Mouse (Mus musculus) retina, postnatal 7 days (tissue): Measurements from ENCODE around the gene Accsl.
A peak's percentile ranks its signal among the peaks of the same experiment; 100 is the strongest.

ENCODE experiments used
- DNase-seq: peaks from one replicate; pipeline ENCODE4 v3.0.0-alpha.2; 2012; ENCODE audit warnings: low read depth, low spot score

Gene Accsl

GRCm38 (mm10) chr2:93874606-93875005 lies 5.6 kb upstream of the Accsl start:
- no peak for DNase-seq

GRCm38 (mm10) chr2:93874227-93874514 lies 5.2 kb upstream of the Accsl start:
- no peak for DNase-seq

- no peak for DNase-seq
Observed at GRCm38 (mm10) chr2:93873449-93874226, 4.7 kb upstream of the Accsl start.

GRCm38 (mm10) chr2:93872257-93872656 lies 3.3 kb upstream of the Accsl start:
- no peak for DNase-seq

GRCm38 (mm10) chr2:93871411-93871925 lies 2.5 kb upstream of the Accsl start:
- no peak for DNase-seq

- DNase-seq: peak; percentile 54
Observed at GRCm38 (mm10) chr2:93870842-93871241, 1.9 kb upstream of the Accsl start.

GRCm38 (mm10) chr2:93868566-93868965 lies 391 bp downstream of the Accsl start:
- no peak for DNase-seq

- no peak for DNase-seq
Observed at GRCm38 (mm10) chr2:93863229-93863628, 5.7 kb downstream of the Accsl start.

- no peak for DNase-seq
Observed at GRCm38 (mm10) chr2:93858845-93859244, 10.1 kb downstream of the Accsl start.

- no peak for DNase-seq
Observed at GRCm38 (mm10) chr2:93851303-93851702, 17.7 kb downstream of the Accsl start.

- no peak for DNase-seq
Observed at GRCm38 (mm10) chr2:93850317-93850944, 18.5 kb downstream of the Accsl start.

- peak; percentile 30 for DNase-seq
Observed at GRCm38 (mm10) chr2:93849505-93850089, 19.4 kb downstream of the Accsl start, which contains the start of gene Accs. Accs (minus strand) TSS chr2:93849943.

GRCm38 (mm10) chr2:93841349-93841748 lies 27.6 kb downstream of the Accsl start:
- DNase-seq: no peak

- DNase-seq: no peak
Observed at GRCm38 (mm10) chr2:93840109-93840508, 28.8 kb downstream of the Accsl start.

GRCm38 (mm10) chr2:93838931-93839330 lies 30.0 kb downstream of the Accsl start:
- no peak for DNase-seq

- DNase-seq: no peak
Observed at GRCm38 (mm10) chr2:93836232-93836785, 32.6 kb downstream of the Accsl start.

- no peak for DNase-seq
Observed at GRCm38 (mm10) chr2:93835596-93835995, 33.4 kb downstream of the Accsl start.

- peak; percentile 92 for DNase-seq
Observed at GRCm38 (mm10) chr2:93823519-93823918, 45.4 kb downstream of the Accsl start.

- peak; percentile 80 for DNase-seq
Observed at GRCm38 (mm10) chr2:93822045-93822749, 46.8 kb downstream of the Accsl start, which contains the start of gene Ext2. Ext2 (minus strand) TSS chr2:93822568.

- no peak for DNase-seq
Observed at GRCm38 (mm10) chr2:93817791-93818190, 51.2 kb downstream of the Accsl start.

- DNase-seq: no peak
Observed at GRCm38 (mm10) chr2:93813343-93813742, 55.6 kb downstream of the Accsl start.

GRCm38 (mm10) chr2:93811812-93812211 lies 57.1 kb downstream of the Accsl start:
- peak; percentile 48 for DNase-seq
